Mouse (Mus musculus) lung, adult 2 months (tissue): Measurements from ENCODE around the gene Hcfc1.

Experiments used
- CTCF ChIP-seq: fragments of 200-500 bp; IDR thresholded peaks from 2 replicates; pipeline ENCODE4 v1.5.1; 2011; ENCODE audit warnings: mild to moderate bottlenecking, low read length, control low read depth; ENCODE audit not compliant: insufficient read depth
- POLR2A ChIP-seq: fragments of 200-500 bp; IDR thresholded peaks from 2 replicates; pipeline ENCODE4 v1.6.1; 2011; ENCODE audit warnings: low read depth, mild to moderate bottlenecking, control low read depth, low read length, borderline replicate concordance; ENCODE audit errors: extremely low read depth

- no peak for TF ChIP-seq CTCF
- TF ChIP-seq POLR2A = no peak
Observed at GRCm38 (mm10) chrX:73969167-73969566, 3.0 kb upstream of the Hcfc1 start.
